Mouse (Mus musculus): ENCODE measurements around the gene Arvcf.

DNA sequence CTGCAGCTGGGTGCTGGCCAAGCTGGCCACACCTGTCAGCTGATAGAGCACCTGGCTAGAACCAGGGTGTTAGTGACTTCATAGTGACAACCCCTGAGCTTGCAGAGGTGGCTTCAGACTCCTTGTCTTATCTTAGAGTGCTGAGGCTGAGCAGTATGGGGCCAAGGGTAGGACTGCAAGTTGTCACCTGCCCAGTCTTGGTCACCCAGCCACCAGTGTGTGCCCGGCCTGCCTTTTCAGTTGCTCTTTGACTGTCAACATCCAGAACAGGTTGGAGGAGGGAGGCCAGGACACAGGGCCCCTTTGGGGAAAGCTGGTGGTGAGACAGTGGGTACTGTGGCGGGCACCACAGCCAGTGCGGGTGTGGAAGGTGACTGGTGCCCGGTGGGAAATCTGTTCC is 101.0 kb downstream of the Arvcf start:
- TF ChIP-seq CTCF (IDR thresholded peaks at IDR 0.05; ENCODE audit: control insufficient read depth, insufficient read depth, insufficient read length): no peak
- TF ChIP-seq CEBPB (IDR thresholded peaks at IDR 0.05; ENCODE audit: low read depth): no peak
- TF ChIP-seq MYOD1 (IDR thresholded peaks at IDR 0.05; ENCODE audit: control insufficient read depth, insufficient read length, low read depth): no peak
- no peak for TF ChIP-seq USF1 (IDR thresholded peaks at IDR 0.05; ENCODE audit: low read depth)
- TF ChIP-seq FOSL1 (IDR thresholded peaks at IDR 0.05; ENCODE audit: insufficient read depth, low read length, poor library complexity, severe bottlenecking): no peak
- TF ChIP-seq MAX (IDR thresholded peaks at IDR 0.05): no peak

All from C2C12 (cell line).